Mouse (Mus musculus) brain, embryonic 14.5 days (tissue): ENCODE data around the gene C1s1.
"Not testable (repeated sequence)": the region's sequence is repeated elsewhere in the genome, so short reads cannot be mapped to it uniquely, and the experiment has no call there.

Experiments used
- CTCF ChIP-seq: fragments of 200-500 bp; IDR thresholded peaks from 2 replicates; pipeline ENCODE4 v1.5.1; 2012; ENCODE audit warnings: inconsistent platforms, mild to moderate bottlenecking, moderate library complexity, borderline replicate concordance; ENCODE audit not compliant: insufficient read depth, insufficient read length; ENCODE audit errors: extremely low read depth
- POLR2A ChIP-seq: fragments of 200-500 bp; IDR thresholded peaks from 2 replicates; pipeline ENCODE4 v1.6.1; 2012; ENCODE audit warnings: mild to moderate bottlenecking, inconsistent platforms, borderline replicate concordance; ENCODE audit not compliant: poor library complexity, insufficient read depth, insufficient read length, severe bottlenecking; ENCODE audit errors: extremely low read depth

- not testable (repeated sequence) for TF ChIP-seq CTCF, POLR2A
These were observed 19.0 kb upstream of the C1s1 start for GRCm38 (mm10) chr6:124561156-124561555.
